Mouse (Mus musculus) stomach, embryonic 14.5 days (tissue): ENCODE data around the gene Rps11. TPM values are rescaled to one million over a fixed set of nuclear protein-coding genes. Genes with fewer than 3 reads are reported as not detected.

Experiments
- ATAC-seq: fragments of 200-750 bp; cut with Nextera tagmentation; 2 replicates; pipeline ENCODE4 v1.8.0; 2017; ENCODE audit warnings: low read depth, moderate TSS enrichment; ENCODE audit not compliant: insufficient number of reproducible peaks, insufficient read depth, low FRiP score
- H3K27ac ChIP-seq: fragments of 300-500 bp; sonication (generic); 2 replicates; pipeline ENCODE4 v1.5.1; 2014; ENCODE audit warnings: mild to moderate bottlenecking, low read length, moderate library complexity, mixed read lengths
- H3K27me3 ChIP-seq: fragments of 300-500 bp; sonication (generic); 2 replicates; pipeline ENCODE4 v1.6.1; 2014; ENCODE audit warnings: low read length, control low read depth, mixed read lengths; ENCODE audit not compliant: control insufficient read depth, insufficient read depth
- H3K36me3 ChIP-seq: fragments of 300-500 bp; sonication (generic); 2 replicates; pipeline ENCODE4 v1.6.1; 2014; ENCODE audit warnings: mild to moderate bottlenecking, control low read depth, low read length, moderate library complexity, mixed read lengths; ENCODE audit not compliant: control insufficient read depth, insufficient read depth
- H3K4me1 ChIP-seq: fragments of 300-500 bp; sonication (generic); 2 replicates; pipeline ENCODE4 v1.6.1; 2014; ENCODE audit warnings: low read length, control low read depth, mixed read lengths; ENCODE audit not compliant: control insufficient read depth, insufficient read depth
- H3K4me2 ChIP-seq: fragments of 300-500 bp; sonication (generic); replicated peaks from 2 replicates; pipeline ENCODE4 v1.6.1; 2014; ENCODE audit warnings: low read depth, low read length, control low read depth
- H3K4me3 ChIP-seq: fragments of 300-500 bp; sonication (generic); 2 replicates; pipeline ENCODE4 v1.5.1; 2014; ENCODE audit warnings: low read depth, low read length, control low read depth
- H3K9ac ChIP-seq: fragments of 300-500 bp; sonication (generic); replicated peaks from 2 replicates; pipeline ENCODE4 v1.6.1; 2014; ENCODE audit warnings: low read depth, mild to moderate bottlenecking, control low read depth, low read length, moderate library complexity, mixed read lengths
- H3K9me3 ChIP-seq: fragments of 300-500 bp; sonication (generic); 2 replicates; pipeline ENCODE4 v1.6.1; 2016; ENCODE audit warnings: low read depth, low read length, control low read depth; ENCODE audit not compliant: control insufficient read depth
- WGBS: fragments of 180-500 bp; shearing (Covaris S2); extraction: QIAGEN DNeasy Blood & Tissue Kit; methylation state at CpG from one replicate; pipeline ENCODE4 v1.1.7; 2014; 5-methylcytosine and 5-hydroxymethylcytosine counted together
- polyA plus RNA-seq: library from polyadenylated mRNA; unstranded; fragments of >200 nt; fragmentation: Nextera tagmentation; extraction: Ambion mirVana; gene quantifications from 2 replicates; pipeline ENCODE4 v1.2.1, GENCODE M21; 2014

Rps11 gene
- polyA plus RNA-seq, 1 experiment from 2014 or later = 1,777 TPM

- Histone ChIP-seq H3K4me1 (no peaks in the 10 kb centered on the region), H3K4me3 (no peak overlapping the region), H3K9me3 (no peaks in the 10 kb centered on the region), H3K9ac (no peak overlapping the region), H3K4me2 (no peak overlapping the region), H3K36me3 (peaks cover 20% of the 10 kb centered on the region), H3K27me3 (no peaks in the 10 kb centered on the region), H3K27ac (no peak overlapping the region)
- ATAC-seq = no peak
- 86% methylated on average over 3 of the region's 3 CpGs for WGBS
Measured at GRCm38 (mm10) chr7:45141319-45141718, 17.1 kb upstream of the Rps11 start.

GRCm38 (mm10) chr7:45139904-45140723 lies 15.9 kb upstream of the Rps11 start:
- no peak for ATAC-seq
- H3K4me1 ChIP-seq = no peaks in the 10 kb centered on the region
- peaks cover 14% of the 10 kb centered on the region for H3K36me3 ChIP-seq
- 72% methylated on average over 8 of the region's 8 CpGs for WGBS
- no peak overlapping the region for H3K4me3 ChIP-seq
- H3K4me2 ChIP-seq = no peak overlapping the region
- H3K9me3 ChIP-seq = no peaks in the 10 kb centered on the region
- no peak overlapping the region for H3K9ac ChIP-seq
- H3K27ac ChIP-seq = no peak overlapping the region
- H3K27me3 ChIP-seq = no peaks in the 10 kb centered on the region

- Histone ChIP-seq H3K9me3 (no peaks in the 10 kb centered on the region), H3K27me3 (no peaks in the 10 kb centered on the region), H3K4me1 (no peaks in the 10 kb centered on the region), H3K4me2 (no peak overlapping the region), H3K4me3 (no peak overlapping the region), H3K9ac (no peak overlapping the region), H3K27ac (no peak overlapping the region), H3K36me3 (peaks cover 3% of the 10 kb centered on the region; the same call in 1 of the 2 replicates)
- ATAC-seq = no peak
- 70% methylated on average over 1 of the region's 1 CpGs for WGBS
Measured at GRCm38 (mm10) chr7:45138403-45138802, 14.2 kb upstream of the Rps11 start.

GRCm38 (mm10) chr7:45137171-45138006 lies 13.2 kb upstream of the Rps11 start:
- Histone ChIP-seq H3K4me1 (no peaks in the 10 kb centered on the region), H3K27me3 (no peaks in the 10 kb centered on the region), H3K27ac (no peak overlapping the region), H3K4me2 (no peak overlapping the region), H3K9ac (no peak overlapping the region), H3K9me3 (no peaks in the 10 kb centered on the region), H3K4me3 (no peak overlapping the region), H3K36me3 (0 out of 2 replicates have a peak, but pooled peaks cover 3% of the 10 kb centered on the region)
- no peak for ATAC-seq
- WGBS = 67% methylated on average over 12 of the region's 12 CpGs

- Histone ChIP-seq H3K27me3 (no peaks in the 10 kb centered on the region), H3K27ac (no peak within 1 kb of the TSS)
- 2% methylated on average over 29 of the region's 29 CpGs for WGBS
Measured at GRCm38 (mm10) chr7:45135993-45136567, 11.8 kb upstream of the Rps11 start, which contains the start of the genes Gm45713 and Flt3l. TSS of gene Gm45713 (minus strand) at chr7:45136231. TSS of gene Flt3l (minus strand) at chr7:45136432.

GRCm38 (mm10) chr7:45135370-45135769 lies 11.1 kb upstream of the Rps11 start:
- Histone ChIP-seq H3K4me3 (no peak overlapping the region), H3K27ac (no peak overlapping the region), H3K4me2 (no peak overlapping the region), H3K9me3 (no peaks in the 10 kb centered on the region), H3K36me3 (no peaks in the 10 kb centered on the region), H3K27me3 (no peaks in the 10 kb centered on the region), H3K9ac (no peak overlapping the region), H3K4me1 (no peaks in the 10 kb centered on the region)
- no peak for ATAC-seq
- WGBS = 77% methylated on average over 3 of the region's 3 CpGs

More at GRCm38 (mm10) chr7:45135993-45136567, 11.8 kb upstream of the Rps11 start, which contains the start of the genes Gm45713 and Flt3l:
- H3K36me3 ChIP-seq = no peaks in the 10 kb centered on the region
- H3K4me3 ChIP-seq = peak within 1 kb of the TSS; percentile 45
- peak within 1 kb of the TSS; percentile 43 for H3K9ac ChIP-seq
- H3K9me3 ChIP-seq = no peaks in the 10 kb centered on the region
- H3K4me1 ChIP-seq = no peaks in the 10 kb centered on the region
- peak; percentile 86 for ATAC-seq
- peak within 1 kb of the TSS; percentile 54 for H3K4me2 ChIP-seq

GRCm38 (mm10) chr7:45134544-45135026 lies 10.3 kb upstream of the Rps11 start:
- ATAC-seq = peak; percentile 4; the same call in 1 of the 2 replicates
- no peaks in the 10 kb centered on the region for H3K27me3 ChIP-seq
- 7% methylated on average over 12 of the region's 12 CpGs for WGBS
- peaks cover 2% of the 10 kb centered on the region for H3K4me1 ChIP-seq
- H3K4me3 ChIP-seq = no peak overlapping the region
- H3K27ac ChIP-seq = no peak overlapping the region
- H3K9ac ChIP-seq = no peak overlapping the region
- H3K36me3 ChIP-seq = no peaks in the 10 kb centered on the region
- no peaks in the 10 kb centered on the region for H3K9me3 ChIP-seq
- H3K4me2 ChIP-seq = no peak overlapping the region
